In genomic region chr12:111896908-111897661, GRCm38 (mm10) we compare ENCODE assay signal across 8 mouse cellular contexts. TPM values are rescaled to one million over a fixed set of nuclear protein-coding genes. Genes with fewer than 3 reads are reported as not detected.
DNase-seq lines count a peak whose midpoint lies in the region; ATAC-seq and TF ChIP-seq lines count a peak whose summit lies in the region.

No protein-coding gene starts in this region.

- WGBS in forebrain, embryonic 14.5 days: 62% methylated on average over 7 of the region's 7 CpGs
- 68% methylated on average over 7 of the region's 7 CpGs for WGBS in forebrain, embryonic 12.5 days
- whole genome bisulfite sequencing in liver, embryonic 15.5 days (ENCODE audit: insufficient replicate concordance): 5% methylated on average over 7 of the region's 7 CpGs

- peaks cover 3% of the 10 kb centered on the region; the same call in 1 of the 2 replicates for H3K4me1 ChIP-seq in forebrain, embryonic 14.5 days (ENCODE audit: control insufficient read depth, insufficient read depth, low read length)
- 0 out of 2 replicates have a peak, but pooled peaks cover 5% of the 10 kb centered on the region for H3K4me1 ChIP-seq in forebrain, embryonic 12.5 days
- peaks cover 39% of the 10 kb centered on the region for H3K4me1 ChIP-seq in liver, embryonic 15.5 days (replicated peaks)

- no peak overlapping the region for H3K4me2 ChIP-seq in forebrain, embryonic 14.5 days (ENCODE audit: low read length)
- no peak overlapping the region for H3K4me2 ChIP-seq in forebrain, embryonic 12.5 days
- peak overlapping the region; percentile 46 for H3K4me2 ChIP-seq in liver, embryonic 15.5 days

- TF ChIP-seq CTCF in brain, embryonic 14.5 days (IDR thresholded peaks at IDR 0.05; ENCODE audit: borderline replicate concordance, extremely low read depth, insufficient read depth, insufficient read length): no peak

- intact Hi-C loops in left cerebral cortex, postnatal 36 days (cut with DNase I): loop anchor here (5.0 kb wide), 1 partner anchor 50 kb away; no protein-coding TSS in a partner anchor

- DNase-seq in forebrain, embryonic 14.5 days (ENCODE audit: low spot score): no peak
- DNase-seq in brain, embryonic 14.5 days (ENCODE audit: low read depth): peak; percentile 41
- DNase-seq in thymus, postnatal 25 days: peak; percentile 51
- DNase-seq in left cerebral cortex, postnatal 36 days (ENCODE audit: low spot score in 2 of 2): no peak
- no peak for DNase-seq in retina, postnatal 1 day

- peak; percentile 42; the same call in 1 of the 2 replicates for ATAC-seq in forebrain, embryonic 14.5 days
- no peak for ATAC-seq in forebrain, embryonic 12.5 days (ENCODE audit: low FRiP score)
- ATAC-seq in hematopoietic stem cell, adult 5-6 weeks (replicated peaks in 1 of 2; ENCODE audit: insufficient read depth in 1 of 2, low FRiP score in 2 of 2, low TSS enrichment in 1 of 2, low read depth in 1 of 2, poor library complexity in 2 of 2, severe bottlenecking in 2 of 2): peak; percentile 37 to 55
- ATAC-seq in liver, embryonic 15.5 days (ENCODE audit: insufficient read depth): peak; percentile 91

- no peak for TF ChIP-seq POLR2A in brain, embryonic 14.5 days (IDR thresholded peaks at IDR 0.05; ENCODE audit: borderline replicate concordance, extremely low read depth, insufficient read depth, insufficient read length, poor library complexity, severe bottlenecking)

- no peak overlapping the region for H3K4me3 ChIP-seq in forebrain, embryonic 14.5 days (ENCODE audit: low read depth, low read length)
- no peak overlapping the region for H3K4me3 ChIP-seq in forebrain, embryonic 12.5 days (replicated peaks)
- H3K4me3 ChIP-seq in liver, embryonic 15.5 days (replicated peaks): no peak overlapping the region

- no peak overlapping the region for H3K27ac ChIP-seq in forebrain, embryonic 14.5 days (ENCODE audit: low read depth, low read length)
- H3K27ac ChIP-seq in forebrain, embryonic 12.5 days: no peak overlapping the region
- peak overlapping the region; percentile 63 for H3K27ac ChIP-seq in liver, embryonic 15.5 days (replicated peaks)

- no peaks in the 10 kb centered on the region for H3K27me3 ChIP-seq in forebrain, embryonic 14.5 days (replicated peaks; ENCODE audit: control insufficient read depth, insufficient read depth, low read length)
- 0 out of 2 replicates have a peak, but pooled peaks cover 3% of the 10 kb centered on the region for H3K27me3 ChIP-seq in forebrain, embryonic 12.5 days
- H3K27me3 ChIP-seq in liver, embryonic 15.5 days: no peaks in the 10 kb centered on the region

- no peaks in the 10 kb centered on the region for H3K36me3 ChIP-seq in forebrain, embryonic 14.5 days (ENCODE audit: control insufficient read depth, insufficient read depth, low read length)
- no peaks in the 10 kb centered on the region for H3K36me3 ChIP-seq in forebrain, embryonic 12.5 days (replicated peaks)
- no peaks in the 10 kb centered on the region for H3K36me3 ChIP-seq in liver, embryonic 15.5 days (replicated peaks)

- H3K9me3 ChIP-seq in forebrain, embryonic 14.5 days (replicated peaks; ENCODE audit: control insufficient read depth, low read length): no peaks in the 10 kb centered on the region
- no peaks in the 10 kb centered on the region for H3K9me3 ChIP-seq in forebrain, embryonic 12.5 days
- no peaks in the 10 kb centered on the region for H3K9me3 ChIP-seq in liver, embryonic 15.5 days (replicated peaks)

- no peak overlapping the region for H3K9ac ChIP-seq in forebrain, embryonic 14.5 days (ENCODE audit: low read length)
- no peak overlapping the region for H3K9ac ChIP-seq in forebrain, embryonic 12.5 days
- no peak overlapping the region for H3K9ac ChIP-seq in liver, embryonic 15.5 days

RNA-seq across cellular contexts. Expression of gene Ppp1r13b, which starts 10.8 kb away (rescaled TPM):
- 12.5 and 20.1 TPM in 2 replicates for polyA plus RNA-seq in forebrain, embryonic 14.5 days (2014; fragmentation: Nextera tagmentation; extraction: Ambion mirVana)
- polyA plus RNA-seq in forebrain, embryonic 12.5 days (2016; fragmentation: Nextera tagmentation; extraction: Ambion mirVana): 9.5 and 9.9 TPM in 2 replicates
- polyA plus RNA-seq in brain, embryonic 14.5 days (2012; rRNA removed): 19.4 and 35.7 TPM in 2 replicates
- 25.8 and 34.7 TPM in 2 replicates for total RNA-seq in hematopoietic stem cell, adult 5-6 weeks (2017)
- polyA plus RNA-seq in liver, embryonic 15.5 days (2015; fragmentation: Nextera tagmentation; extraction: Ambion mirVana): 3.6 and 3.7 TPM in 2 replicates
- 10 to 100 TPM; 60.8 to 65.6 TPM for total RNA-seq in left cerebral cortex, postnatal 36 days (2021)

Comparison
In these comparisons a context has a peak if more than half of its experiments do, and no peak if none do; other contexts are left out.
1. DNase-seq: peak in brain, embryonic 14.5 days (single experiment) and thymus, postnatal 25 days (single experiment); none in forebrain, embryonic 14.5 days (single experiment), left cerebral cortex, postnatal 36 days (0 of 2) and retina, postnatal 1 day (single experiment).